Mouse (Mus musculus) adrenal gland, postnatal 14 days (tissue): ENCODE data around the gene Ssh2. TPM values are rescaled to one million over a fixed set of nuclear protein-coding genes. Genes with fewer than 3 reads are reported as not detected.
"Not testable (repeated sequence)": the region's sequence is repeated elsewhere in the genome, so short reads cannot be mapped to it uniquely, and the experiment has no call there.

Experiments
- DNase-seq: peaks from one replicate; pipeline ENCODE4 v3.0.0; 2021; ENCODE audit warnings: mixed read lengths
- total RNA-seq: library from RNA; stranded (reverse); gene quantifications from 2 replicates; pipeline ENCODE4 v1.2.3, GENCODE M21; 2021

Ssh2 gene
- total RNA-seq, 1 experiment from 2014 or later: 33.5 TPM

DNA sequence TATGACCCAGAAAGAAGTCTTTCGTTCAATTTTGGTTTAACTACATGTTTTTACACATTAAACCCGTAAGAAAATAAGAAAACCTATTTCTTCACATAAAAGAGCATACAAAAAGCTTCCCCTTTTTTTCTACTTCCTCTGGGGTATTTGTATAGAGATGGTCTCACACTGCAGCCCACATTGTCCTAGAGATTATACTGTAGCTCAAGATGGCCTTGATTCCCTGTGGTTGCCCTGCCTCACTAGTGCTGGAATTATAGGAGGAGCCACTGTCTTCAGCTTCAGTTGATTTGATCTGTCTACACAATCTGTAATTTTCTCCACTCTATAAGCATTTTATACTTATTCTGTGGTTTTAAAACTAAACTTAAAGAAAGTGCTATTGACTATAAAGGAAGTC lies 15.4 kb downstream of the Ssh2 start:
- DNase-seq: no peak

DNA sequence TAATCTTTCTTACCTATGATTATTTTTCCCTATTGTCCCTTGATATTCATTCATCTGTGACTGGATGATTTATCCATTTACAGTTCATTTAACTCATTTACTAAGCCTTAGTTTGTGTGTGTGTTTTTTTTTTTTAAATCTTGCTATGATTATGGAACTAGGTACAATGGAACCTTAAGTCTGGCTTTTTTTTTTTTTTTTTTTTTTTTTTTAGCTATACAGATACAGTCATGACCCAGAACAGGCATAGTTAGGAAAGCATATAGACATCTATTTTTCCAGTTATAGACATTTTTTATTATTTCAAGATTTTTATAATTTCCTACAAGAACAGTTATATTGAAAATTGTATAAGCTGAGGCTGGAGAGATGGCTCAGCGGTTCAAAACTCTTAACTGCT lies 19.2 kb downstream of the Ssh2 start:
- DNase-seq: no peak

DNA sequence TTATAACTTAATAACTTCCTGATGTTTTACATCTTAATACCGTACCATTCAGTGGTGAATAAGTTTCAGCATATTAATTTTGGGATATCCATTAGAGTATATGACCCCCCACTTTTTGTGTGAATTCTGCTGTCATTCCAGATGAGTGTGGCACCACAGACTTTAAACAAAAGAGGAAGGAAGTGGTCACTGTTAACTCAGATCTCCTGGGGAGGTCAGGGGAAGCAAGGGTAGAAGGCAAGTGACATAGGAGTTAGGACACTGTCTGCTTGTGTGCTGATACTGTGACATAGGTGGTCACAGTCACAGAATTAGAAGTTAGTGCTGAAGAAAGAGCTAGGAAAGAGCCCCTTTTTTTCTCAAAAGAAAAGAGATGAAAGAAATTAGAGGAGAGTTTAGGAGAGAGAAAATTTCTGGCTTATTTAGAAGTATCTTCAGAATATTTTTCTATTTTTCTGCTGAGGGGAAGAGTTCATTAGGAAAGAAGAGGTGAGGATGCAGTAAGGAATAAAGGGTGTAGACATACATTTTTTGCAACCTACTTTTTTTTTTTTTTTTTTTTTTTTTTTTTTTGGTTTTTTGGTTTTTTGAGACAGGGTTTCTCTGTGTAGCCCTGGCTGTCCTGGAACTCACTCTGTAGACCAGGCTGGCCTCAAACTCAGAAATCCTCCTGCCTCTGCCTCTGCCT lies 23.7 kb downstream of the Ssh2 start:
- DNase-seq: no peak

GRCm38 (mm10) chr11:77240466-77241246 lies 24.6 kb downstream of the Ssh2 start:
- DNase-seq: no peak

DNA sequence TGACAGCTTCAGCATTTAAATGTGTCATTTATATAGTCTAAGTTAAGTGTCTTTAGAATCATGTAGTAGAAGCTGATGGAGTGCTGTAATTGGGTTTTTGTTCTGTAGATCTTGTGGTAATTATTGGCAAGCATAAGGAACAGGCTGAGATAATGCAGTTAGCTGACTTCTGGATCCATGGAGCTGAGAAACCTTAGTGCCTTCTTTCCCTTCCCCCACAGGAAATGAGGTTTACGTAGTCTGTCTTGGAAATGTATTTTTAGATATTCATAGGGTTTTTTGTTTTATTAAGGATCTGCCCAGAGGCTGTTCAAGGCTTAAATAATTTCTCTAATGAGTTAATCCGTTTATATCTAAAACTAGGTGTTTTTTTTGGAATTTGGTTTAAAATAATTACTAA lies 26.8 kb downstream of the Ssh2 start:
- DNase-seq: no peak

- DNase-seq: no peak
Measured at GRCm38 (mm10) chr11:77252826-77253225, 36.7 kb downstream of the Ssh2 start.

GRCm38 (mm10) chr11:77259441-77259840 lies 43.4 kb downstream of the Ssh2 start:
- no peak for DNase-seq

DNA sequence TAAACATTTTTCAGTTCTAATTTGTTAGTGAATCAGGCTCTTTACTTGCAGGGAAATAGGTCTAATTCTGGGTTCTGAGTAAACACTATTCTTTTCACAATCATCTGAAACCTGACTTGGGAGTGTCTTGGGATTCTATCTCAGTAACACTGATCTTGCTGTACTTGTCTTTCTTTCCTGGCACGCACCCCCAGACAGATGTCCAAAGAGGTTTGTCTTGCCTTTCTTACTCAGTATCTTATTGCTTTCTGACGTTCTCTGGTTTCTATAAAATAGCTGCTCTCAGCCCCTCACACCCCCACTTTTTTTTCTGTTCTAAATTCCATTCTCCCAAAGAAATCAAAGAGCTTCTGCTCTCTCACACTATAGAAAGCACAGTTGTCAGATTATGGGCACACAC lies 51.3 kb downstream of the Ssh2 start:
- DNase-seq: no peak

DNA sequence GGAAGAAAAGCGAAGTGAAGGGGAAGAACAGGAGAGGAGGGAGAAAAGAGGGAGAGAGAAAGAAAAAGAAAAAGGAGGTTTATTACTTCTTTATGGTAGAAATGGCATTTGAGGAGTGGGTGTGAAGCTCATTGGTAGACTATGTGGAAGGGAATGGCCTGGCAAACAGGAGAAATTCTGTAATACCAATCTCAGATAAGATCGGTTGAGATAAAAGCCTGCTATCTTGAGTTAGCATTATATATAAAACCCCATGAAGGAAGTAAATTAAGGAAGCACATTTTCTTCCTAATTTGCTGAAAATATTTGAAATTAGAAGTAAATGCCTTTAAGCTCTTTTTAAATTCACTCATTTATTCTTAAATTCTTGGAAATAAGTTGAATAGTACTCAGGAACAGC lies 59.9 kb downstream of the Ssh2 start:
- DNase-seq: no peak

GRCm38 (mm10) chr11:77278538-77278937 lies 62.5 kb downstream of the Ssh2 start:
- DNase-seq: not testable (repeated sequence)

- DNase-seq: no peak
Measured at GRCm38 (mm10) chr11:77280219-77280618, 64.1 kb downstream of the Ssh2 start.

DNA sequence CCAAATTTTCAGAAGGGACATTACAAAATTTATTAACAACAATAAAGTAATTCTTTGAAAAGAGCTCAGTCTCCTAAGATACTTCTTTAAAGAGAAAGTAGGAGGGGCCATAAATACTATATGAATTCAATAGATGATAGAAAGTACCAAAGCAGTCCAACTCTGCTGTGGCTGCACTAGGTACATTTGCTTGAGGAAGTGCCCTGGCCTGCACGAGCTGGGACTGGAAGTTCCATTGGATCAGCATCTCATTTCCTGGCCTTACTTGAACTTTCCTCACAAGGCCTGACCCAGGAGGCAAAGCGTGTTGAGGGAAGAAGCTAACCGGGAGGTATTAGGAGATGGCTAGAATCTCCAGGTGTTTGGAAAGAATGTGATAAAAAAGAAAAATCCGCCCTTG lies 75.4 kb downstream of the Ssh2 start:
- DNase-seq: no peak

DNA sequence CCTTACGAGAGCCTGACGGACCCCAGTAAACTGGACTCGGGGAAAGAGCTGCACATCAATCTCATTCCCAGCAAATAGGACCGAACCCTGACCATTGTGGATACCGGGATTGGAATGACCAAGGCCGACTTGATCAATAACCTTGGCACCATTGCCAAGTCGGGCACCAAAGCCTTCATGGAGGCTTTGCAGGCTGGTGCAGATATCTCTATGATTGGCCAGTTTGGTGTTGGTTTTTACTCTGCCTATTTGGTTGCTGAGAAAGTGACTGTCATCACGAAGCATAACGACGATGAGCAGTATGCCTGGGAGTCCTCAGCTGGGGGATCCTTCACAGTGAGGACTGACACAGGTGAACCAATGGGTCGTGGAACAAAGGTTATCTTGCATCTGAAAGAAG lies 77.6 kb downstream of the Ssh2 start:
- not testable (repeated sequence) for DNase-seq

DNA sequence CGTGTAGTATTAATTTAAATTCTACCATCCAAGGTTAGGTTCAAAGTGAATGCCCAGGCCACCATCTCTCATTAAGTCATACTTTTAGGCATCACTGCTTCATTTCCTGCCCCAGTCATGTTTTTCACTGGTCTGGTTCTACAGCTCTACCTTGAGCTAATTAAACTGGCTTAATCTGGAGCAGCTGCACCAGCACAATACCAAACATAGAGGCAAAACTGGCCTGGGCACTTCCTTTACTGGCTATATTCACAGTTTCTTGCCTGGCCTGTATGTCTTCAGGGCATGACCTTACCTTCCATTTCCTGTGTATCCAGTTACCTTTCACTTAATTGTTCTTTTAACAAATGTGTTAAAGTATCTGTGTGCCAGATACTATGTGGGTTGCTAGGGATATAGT lies 81.2 kb downstream of the Ssh2 start:
- no peak for DNase-seq

DNA sequence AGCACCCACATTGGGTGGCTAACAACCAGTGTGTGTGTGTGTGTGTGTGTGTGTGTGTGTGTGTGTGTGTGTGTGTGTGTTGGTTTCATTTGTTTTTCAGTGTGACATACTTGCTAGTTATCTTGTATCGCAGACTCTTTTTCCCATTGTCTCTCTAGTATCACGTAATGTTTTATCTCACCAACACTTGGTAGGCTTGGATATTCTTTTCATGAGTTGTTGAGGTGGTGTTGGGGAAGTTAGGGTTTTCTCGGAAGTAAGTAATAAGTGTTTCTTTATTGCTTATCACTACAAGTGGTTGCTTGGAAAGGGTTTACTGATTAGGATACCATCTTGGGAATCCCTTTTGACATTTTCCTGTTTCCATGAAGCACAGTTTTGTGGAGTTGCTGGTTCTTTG lies 91.1 kb downstream of the Ssh2 start:
- no peak for DNase-seq

DNA sequence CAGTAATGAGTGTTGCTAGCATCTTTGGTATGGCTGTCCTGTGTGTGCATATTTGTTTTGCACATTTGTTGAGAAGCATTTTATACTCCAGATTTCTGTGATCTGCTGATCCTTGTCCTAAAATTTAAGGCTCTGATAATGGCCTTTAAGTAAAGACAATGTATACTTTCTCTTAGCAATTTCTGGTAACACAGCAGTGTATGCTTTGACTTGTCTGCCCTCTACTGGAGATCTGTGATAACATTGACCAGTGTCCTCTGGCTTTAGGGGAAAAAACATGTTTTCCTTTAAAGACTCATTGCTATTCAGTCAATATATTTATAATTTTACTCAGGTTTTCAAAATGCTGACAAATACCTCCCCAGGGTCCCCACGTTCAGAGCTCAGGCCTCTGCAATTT lies 92.4 kb downstream of the Ssh2 start:
- peak; percentile 46 for DNase-seq

GRCm38 (mm10) chr11:77317721-77318477 lies 101.8 kb downstream of the Ssh2 start:
- no peak for DNase-seq

DNA sequence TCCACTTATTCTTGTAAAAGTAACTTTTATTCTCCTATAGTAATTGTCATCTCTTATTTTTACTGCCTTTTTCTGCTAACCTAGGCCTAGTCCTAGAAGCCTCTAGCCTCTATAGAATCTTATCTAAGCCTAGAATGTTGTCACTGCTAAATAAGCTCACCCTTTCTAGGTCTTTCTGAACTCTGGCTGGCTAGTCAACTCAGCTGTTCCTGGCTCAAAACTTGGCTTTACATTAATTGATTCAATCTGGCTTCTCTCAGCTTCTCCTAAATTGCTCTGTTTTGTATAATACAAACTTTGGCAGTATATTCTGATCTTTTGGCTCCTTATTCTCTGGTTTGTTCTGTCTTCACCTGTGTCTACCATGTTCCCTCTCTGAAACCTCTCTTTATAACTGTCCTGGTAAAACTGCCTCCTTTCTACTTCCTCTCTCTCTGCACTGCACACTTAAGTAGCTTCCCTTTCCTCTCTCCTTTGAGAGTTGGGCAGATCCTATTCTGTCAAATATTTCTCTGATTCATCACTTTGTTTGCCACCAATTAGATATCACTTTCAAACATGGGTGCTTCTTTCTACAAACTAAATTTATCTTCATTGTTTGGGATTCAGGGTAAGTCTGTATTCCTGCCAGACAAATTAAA lies 102.5 kb downstream of the Ssh2 start:
- no peak for DNase-seq

- DNase-seq: no peak
Measured at GRCm38 (mm10) chr11:77321214-77321613, 105.1 kb downstream of the Ssh2 start.

GRCm38 (mm10) chr11:77330529-77330928 lies 114.4 kb downstream of the Ssh2 start:
- peak; percentile 12 for DNase-seq

- no peak for DNase-seq
Measured at GRCm38 (mm10) chr11:77347273-77347672, 131.2 kb downstream of the Ssh2 start.

GRCm38 (mm10) chr11:77348142-77348741 lies 132.2 kb downstream of the Ssh2 start:
- DNase-seq: peak; percentile 97
